Mouse (Mus musculus): Measurements from ENCODE around the gene Rdh19.
"Not testable (repeated sequence)": the region's sequence is repeated elsewhere in the genome, so short reads cannot be mapped to it uniquely, and the experiment has no call there.

GRCm38 (mm10) chr10:127821806-127822205 is 27.9 kb upstream of the Rdh19 start:
- not testable (repeated sequence) for TF ChIP-seq CTCF (IDR thresholded peaks at IDR 0.05; ENCODE audit: control insufficient read depth, insufficient read depth, insufficient replicate concordance, low read depth, low read length); POLR2A (IDR thresholded peaks at IDR 0.05; ENCODE audit: control insufficient read depth, low read depth, low read length)
